Mouse (Mus musculus) liver, embryonic 14.5 days (tissue): ENCODE measurements around the gene Cfap97.
A peak's percentile ranks its signal among the peaks of the same experiment; 100 is the strongest.

ENCODE experiments used
- CTCF ChIP-seq: IDR thresholded peaks from 2 replicates; pipeline ENCODE4 v1.5.1; 2016; ENCODE audit warnings: antibody characterized with exemption, low read depth, control low read depth
- EP300 ChIP-seq: IDR thresholded peaks from 2 replicates; pipeline ENCODE4 v1.6.1; 2016; ENCODE audit warnings: antibody characterized with exemption, low read depth

- TF ChIP-seq CTCF: peak; percentile 36; the same call in 1 of the 2 replicates
- no peak for TF ChIP-seq EP300
Measured at GRCm38 (mm10) chr8:46202350-46202749, 50.8 kb downstream of the Cfap97 start.
